Mouse (Mus musculus) adrenal gland, postnatal 4 days (tissue): ENCODE data around the gene Gm5152. TPM values are rescaled to one million over a fixed set of nuclear protein-coding genes. Genes with fewer than 3 reads are reported as not detected.
"Not testable (repeated sequence)": the region's sequence is repeated elsewhere in the genome, so short reads cannot be mapped to it uniquely, and the experiment has no call there.

ENCODE experiments used
- DNase-seq, 2 experiments: peaks; one replicate each; pipeline ENCODE4 v3.0.0; 2021 to 2022; ENCODE audit warnings: low spot score in 2 of 2, mixed read lengths in 2 of 2
- long read RNA-seq, 2 experiments: library from polyadenylated mRNA; stranded (forward); transcript quantifications; one replicate each; pipeline ENCODE4 v2.0.0; 2021
- total RNA-seq, 2 experiments: library from RNA; stranded (reverse); gene quantifications; 2 replicates each; pipeline ENCODE4 v1.2.3; 2021

Gene Gm5152
- not detected for total RNA-seq
- long read RNA-seq, experiment 1: 0 reads
- long read RNA-seq, experiment 2: 0 reads

GRCm38 (mm10) chr5:10246426-10246825 lies at the start of gene Gm5152:
Gene Gm5152 (minus strand): TSS chr5:10246526.
- DNase-seq: not testable (repeated sequence)

GRCm38 (mm10) chr5:10254768-10255167 lies 8.4 kb upstream of the Gm5152 start:
- DNase-seq: not testable (repeated sequence)

GRCm38 (mm10) chr5:10245770-10246169 lies 556 bp downstream of the Gm5152 start:
- DNase-seq: not testable (repeated sequence)

GRCm38 (mm10) chr5:10240436-10240835 lies 5.9 kb downstream of the Gm5152 start:
- DNase-seq: not testable (repeated sequence)

GRCm38 (mm10) chr5:10220317-10220716 lies 26.0 kb downstream of the Gm5152 start:
- no peak for DNase-seq

GRCm38 (mm10) chr5:10203067-10203466 lies 43.3 kb downstream of the Gm5152 start:
- no peak for DNase-seq

GRCm38 (mm10) chr5:10196880-10197279 lies 49.4 kb downstream of the Gm5152 start:
- DNase-seq: no peak
